Mouse (Mus musculus): ENCODE results near the gene Kcnh4.

DNA sequence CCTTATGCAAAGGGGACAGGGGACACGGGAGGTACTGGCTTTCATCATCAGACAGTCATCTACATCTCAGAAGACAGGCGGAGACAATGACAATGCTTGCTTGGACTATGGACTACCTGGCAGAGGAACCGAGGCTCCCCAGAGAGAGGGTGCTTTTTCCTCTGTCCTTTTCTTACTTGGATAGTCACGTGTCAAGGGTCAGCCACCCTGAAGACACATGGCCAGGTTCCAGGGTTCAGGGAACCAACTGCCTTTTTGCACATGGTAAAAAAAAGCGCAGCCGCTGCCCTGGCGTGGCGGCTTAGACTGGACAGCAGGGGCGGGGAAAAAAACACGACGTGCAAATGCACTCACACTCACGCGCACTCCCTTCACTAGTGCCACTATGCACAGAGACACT lies 22.8 kb upstream of the Kcnh4 start:
- TF ChIP-seq CTCF (IDR thresholded peaks at IDR 0.05; ENCODE audit: borderline replicate concordance, extremely low read depth, insufficient read depth, insufficient read length) (no peak), POLR2A (IDR thresholded peaks at IDR 0.05; ENCODE audit: borderline replicate concordance, extremely low read depth, insufficient read depth, insufficient read length, poor library complexity, severe bottlenecking) (no peak)
